In the genomic region with DNA sequence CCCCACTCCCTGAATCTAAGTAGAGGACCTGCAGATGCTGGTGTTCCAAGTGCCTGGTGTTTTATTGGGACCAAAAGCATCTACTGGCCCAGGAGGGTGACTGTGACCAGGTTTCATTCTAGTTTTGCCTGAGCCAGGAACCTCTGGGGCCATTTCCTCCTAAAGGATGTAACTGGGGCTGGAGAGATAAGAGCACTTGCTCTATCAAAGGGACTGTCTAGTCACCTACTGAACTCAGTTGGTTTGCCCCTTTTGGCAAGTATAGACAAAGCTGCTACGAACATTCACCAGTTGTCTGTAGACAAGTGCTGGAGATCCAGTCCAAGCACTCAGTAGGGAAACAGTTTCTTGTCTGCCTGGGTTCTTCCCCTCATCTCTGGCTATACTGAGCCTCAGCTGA, we compare ENCODE assay signal across 35 mouse cellular contexts. TPM values are rescaled to one million over a fixed set of nuclear protein-coding genes. Genes with fewer than 3 reads are reported as not detected.
"Had no signal": no experiment of that assay in that cellular context is flagged by ENCODE, and none has a peak within 500 bp of the region (broad histone marks: within the 10 kb centered on the region; RNA-seq: fewer than 3 reads in every experiment).

No protein-coding gene starts in this region.

- H3K27me3 ChIP-seq: heart, embryonic 12.5 days; intestine, embryonic 15.5 days; limb, embryonic 13.5 days; limb, embryonic 15.5 days had no signal

- H3K9me3 ChIP-seq: heart, embryonic 10.5 days; heart, embryonic 12.5 days; hindbrain, embryonic 10.5 days; hindbrain, embryonic 12.5 days; intestine, embryonic 15.5 days; limb, embryonic 13.5 days; limb, embryonic 15.5 days; liver, embryonic 12.5 days had no signal

- H3K4me3 ChIP-seq: gastrocnemius, adult 2 months; heart, embryonic 10.5 days; heart, embryonic 12.5 days; hindbrain, embryonic 10.5 days; hindbrain, embryonic 12.5 days; intestine, embryonic 15.5 days; layer of hippocampus, adult 2 months; left cerebral cortex, adult 2 months; limb, embryonic 13.5 days; limb, embryonic 15.5 days; liver, embryonic 12.5 days had no signal

- DNase-seq: gastrocnemius, adult 2 months; gastrocnemius, postnatal 10 days; gastrocnemius, postnatal 25 days; heart, adult 18-20 months; heart, postnatal 10 days; heart, postnatal 4 days; kidney, adult 18-20 months; kidney, adult 8-10 months; kidney, postnatal 10 days; kidney, postnatal 4 days; left cerebral cortex, postnatal 4 days had no signal

- ATAC-seq: hindbrain, embryonic 16.5 days; inflammation-experienced regulatory T-cells, adult 6 months; intestine, embryonic 15.5 days; intestine, postnatal 0 days; liver, embryonic 12.5 days had no signal

- H3K36me3 ChIP-seq: hindbrain, embryonic 10.5 days; hindbrain, embryonic 12.5 days; intestine, embryonic 15.5 days; liver, embryonic 12.5 days had no signal

RNA-seq across cellular contexts. Expression of gene Prap1, which starts 5.3 kb away (rescaled TPM):
- total RNA-seq: gastrocnemius, adult 2 months; gastrocnemius, postnatal 10 days; gastrocnemius, postnatal 25 days; gastrocnemius, postnatal 4 days; granulocyte monocyte progenitor cell, adult 5-6 weeks; heart, adult 18-20 months; heart, adult 8-10 months; heart, postnatal 10 days; heart, postnatal 25 days; heart, postnatal 4 days; layer of hippocampus, adult 2 months; layer of hippocampus, postnatal 10 days; layer of hippocampus, postnatal 25 days; left cerebral cortex, adult 2 months; left cerebral cortex, postnatal 14 days; left cerebral cortex, postnatal 4 days; liver, adult 2 months had no signal
- polyA plus RNA-seq: heart, embryonic 10.5 days; heart, embryonic 12.5 days; heart, embryonic 14.5 days; hindbrain, embryonic 10.5 days; hindbrain, embryonic 12.5 days; hindbrain, embryonic 14.5 days; hindbrain, embryonic 16.5 days; inflammation-experienced regulatory T-cells, adult 6 months; limb, embryonic 11.5 days; limb, embryonic 15.5 days; liver, adult 2 months; liver, embryonic 12.5 days had no signal

RNA-seq across cellular contexts. Expression of gene Caly, which starts 16.1 kb away (rescaled TPM):
- total RNA-seq: gastrocnemius, postnatal 25 days; gastrocnemius, postnatal 4 days; heart, adult 18-20 months; heart, postnatal 25 days; liver, adult 2 months had no signal
- polyA plus RNA-seq: inflammation-experienced regulatory T-cells, adult 6 months had no signal
